Mouse (Mus musculus) embryo, embryonic 11.5 days (tissue): ENCODE measurements at regions not wholly inside any gene's neighbourhood (a gene's known extent, or its start where the extent isn't known, plus 50 kb on each side); places are given as distances from the start of the nearest gene placed in this dataset.

ENCODE experiments used
- DNase-seq: peaks from one replicate; pipeline ENCODE4 v3.0.0-alpha.2; 2012; ENCODE audit warnings: low read depth, low spot score

- DNase-seq: no peak
Observed at GRCm38 (mm10) chr9:100404426-100404825, 82.2 kb downstream of the Il20rb start.

- peak; percentile 75 for DNase-seq
Observed at GRCm38 (mm10) chr9:100400366-100400765, 86.2 kb downstream of the Il20rb start.

GRCm38 (mm10) chr9:100396340-100396910 is 90.2 kb downstream of the Il20rb start:
- no peak for DNase-seq

- DNase-seq: peak; percentile 70
Observed at GRCm38 (mm10) chr9:100395711-100396110, 90.9 kb downstream of the Il20rb start.

GRCm38 (mm10) chr9:100394632-100395031 is 92.0 kb downstream of the Il20rb start:
- no peak for DNase-seq

- DNase-seq: no peak
Observed at GRCm38 (mm10) chr9:100394166-100394565, 92.4 kb downstream of the Il20rb start.

- DNase-seq: no peak
Observed at GRCm38 (mm10) chr9:100392262-100392661, 94.3 kb downstream of the Il20rb start.

- DNase-seq: no peak
Observed at GRCm38 (mm10) chr9:100391566-100392213, 94.9 kb downstream of the Il20rb start.

- no peak for DNase-seq
Observed at GRCm38 (mm10) chr9:100388393-100388792, 98.2 kb downstream of the Il20rb start.

GRCm38 (mm10) chr9:100387171-100387685 is 99.4 kb downstream of the Il20rb start:
- no peak for DNase-seq

GRCm38 (mm10) chr9:100382492-100382891 is 104.1 kb downstream of the Il20rb start:
- peak; percentile 40 for DNase-seq

- no peak for DNase-seq
Observed at GRCm38 (mm10) chr9:100369921-100370320, 116.7 kb downstream of the Il20rb start.

GRCm38 (mm10) chr9:100366816-100367215 is 119.8 kb downstream of the Il20rb start:
- no peak for DNase-seq

- DNase-seq: peak; percentile 26
Observed at GRCm38 (mm10) chr9:100359934-100360716, 126.5 kb downstream of the Il20rb start.

- DNase-seq: no peak
Observed at GRCm38 (mm10) chr9:100357553-100357952, 129.0 kb downstream of the Il20rb start.

GRCm38 (mm10) chr9:100340796-100341195 is 145.8 kb downstream of the Il20rb start:
- DNase-seq: no peak

- DNase-seq: no peak
Observed at GRCm38 (mm10) chr9:100307765-100308164, 178.8 kb downstream of the Il20rb start.

GRCm38 (mm10) chr9:100307364-100307763 is 179.2 kb downstream of the Il20rb start:
- DNase-seq: no peak

GRCm38 (mm10) chr9:100303762-100304161 is 182.8 kb downstream of the Il20rb start:
- DNase-seq: no peak

GRCm38 (mm10) chr9:100301613-100302012 is 185.0 kb downstream of the Il20rb start:
- no peak for DNase-seq

GRCm38 (mm10) chr9:100277361-100277760 is 209.2 kb downstream of the Il20rb start:
- no peak for DNase-seq
